ENCODE assay signal across 8 mouse cellular contexts in the genomic region with DNA sequence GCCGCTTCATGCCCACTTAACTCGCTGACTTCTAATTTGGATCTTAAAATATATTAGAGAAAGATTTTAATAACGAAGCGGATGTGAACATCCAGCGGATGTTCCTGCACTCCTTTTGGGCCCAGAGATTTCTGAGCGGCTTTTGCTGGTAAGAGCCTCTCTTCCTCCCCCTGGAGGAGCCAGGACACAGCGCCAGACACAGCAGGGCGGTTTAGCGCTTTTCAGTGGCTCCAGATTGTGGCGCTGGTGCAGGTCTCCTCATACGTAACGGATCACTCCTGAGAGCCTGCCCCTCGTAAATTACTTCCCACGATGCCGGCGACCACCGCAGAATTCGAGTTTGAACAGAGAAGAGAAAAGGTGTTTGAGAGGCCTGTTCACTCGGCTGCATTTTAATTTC. TPM values are rescaled to one million over a fixed set of nuclear protein-coding genes. Genes with fewer than 3 reads are reported as not detected.
A peak's percentile ranks its signal among the peaks of the same experiment; 100 is the strongest.
DNase-seq lines count a peak whose midpoint lies in the region; ATAC-seq and TF ChIP-seq lines count a peak whose summit lies in the region.

No protein-coding gene starts in this region.

- TF ChIP-seq POLR2A in lung, adult 2 months (IDR thresholded peaks at IDR 0.05; ENCODE audit: borderline replicate concordance, extremely low read depth, low read depth, low read length): no peak

- no peaks in the 10 kb centered on the region for H3K36me3 ChIP-seq in embryonic facial prominence, embryonic 15.5 days

- peak; percentile 42; the same call in 1 of the 2 replicates for TF ChIP-seq CTCF in lung, adult 2 months (IDR thresholded peaks at IDR 0.05; ENCODE audit: insufficient read depth, low read length)

- WGBS in embryonic facial prominence, embryonic 15.5 days: under 1% methylated on average over 19 of the region's 19 CpGs
- 3% methylated on average over 19 of the region's 19 CpGs for WGBS in lung, adult 2 months

- no peak for ATAC-seq in embryonic facial prominence, embryonic 15.5 days (ENCODE audit: insufficient number of reproducible peaks, low FRiP score, low TSS enrichment, low read depth)
- no peak; the same call in 1 of the 2 replicates for ATAC-seq in granulocyte monocyte progenitor cell, adult 5-6 weeks (replicated peaks; ENCODE audit: poor library complexity, severe bottlenecking)

- H3K27me3 ChIP-seq in embryonic facial prominence, embryonic 15.5 days: peaks cover 26% of the 10 kb centered on the region

- H3K4me2 ChIP-seq in embryonic facial prominence, embryonic 15.5 days (replicated peaks): peak overlapping the region; percentile 42

- peak overlapping the region; percentile 0; the same call in 1 of the 2 replicates for H3K9ac ChIP-seq in embryonic facial prominence, embryonic 15.5 days

- peaks cover 4% of the 10 kb centered on the region; the same call in 1 of the 2 replicates for H3K4me1 ChIP-seq in embryonic facial prominence, embryonic 15.5 days
- no peaks in the 10 kb centered on the region; the same call in 1 of the 2 replicates for H3K4me1 ChIP-seq in lung, adult 2 months (ENCODE audit: control insufficient read depth, insufficient read depth, low read length)

- H3K27ac ChIP-seq in embryonic facial prominence, embryonic 15.5 days (replicated peaks): no peak overlapping the region

- H3K9me3 ChIP-seq in embryonic facial prominence, embryonic 15.5 days (replicated peaks): no peaks in the 10 kb centered on the region

- peak overlapping the region; percentile 14 for H3K4me3 ChIP-seq in embryonic facial prominence, embryonic 15.5 days (replicated peaks)
- H3K4me3 ChIP-seq in lung, adult 2 months (replicated peaks; ENCODE audit: extremely low read depth, low read depth, low read length): peak overlapping the region; percentile 12

- DNase-seq in urinary bladder, postnatal 14 days (ENCODE audit: low spot score): peak; percentile 53
- no peak for DNase-seq in urinary bladder, postnatal 10 days (ENCODE audit: low spot score)
- DNase-seq in heart, postnatal 4 days: peak; percentile 68
- peak; percentile 53 to 70 for DNase-seq in layer of hippocampus, adult 18-20 months (ENCODE audit: low spot score in 2 of 2)
- peak; percentile 28 for DNase-seq in lung, adult 2 months
- DNase-seq in ovary, postnatal 36 days (ENCODE audit: low spot score): peak; percentile 58

RNA-seq across cellular contexts. Expression of gene Snx11, which starts 41.5 kb away (rescaled TPM):
- polyA plus RNA-seq in embryonic facial prominence, embryonic 15.5 days (2015; fragmentation: Nextera tagmentation; extraction: Ambion mirVana): 22.4 and 23.8 TPM in 2 replicates
- total RNA-seq in heart, postnatal 4 days (2021): 10 to 100 TPM; 15.5 to 18.2 TPM
- 10 to 100 TPM; 50.1 to 52.1 TPM for total RNA-seq in layer of hippocampus, adult 18-20 months (2021)
- polyA plus RNA-seq in lung, adult 2 months (2012; rRNA removed): 23.5 and 26.8 TPM in 2 replicates
- 20.6 and 29.3 TPM in 2 replicates for total RNA-seq in granulocyte monocyte progenitor cell, adult 5-6 weeks (2014; fragmentation: Nextera tagmentation)
- 13.5 and 17.7 TPM in 2 replicates for total RNA-seq in granulocyte monocyte progenitor cell, adult 5-6 weeks (2017)

RNA-seq across cellular contexts. Expression of gene Cbx1, which starts 53.0 kb away (rescaled TPM):
- polyA plus RNA-seq in embryonic facial prominence, embryonic 15.5 days (2015; fragmentation: Nextera tagmentation; extraction: Ambion mirVana): 93.4 and 102 TPM in 2 replicates
- 10 to 100 TPM; 69.6 to 72.0 TPM for total RNA-seq in heart, postnatal 4 days (2021)
- total RNA-seq in layer of hippocampus, adult 18-20 months (2021): 10 to 100 TPM; 48.5 to 48.9 TPM
- polyA plus RNA-seq in lung, adult 2 months (2012; rRNA removed): 15.3 and 19.0 TPM in 2 replicates
- total RNA-seq in granulocyte monocyte progenitor cell, adult 5-6 weeks (2014; fragmentation: Nextera tagmentation): 56.0 and 60.6 TPM in 2 replicates
- 78.9 and 79.8 TPM in 2 replicates for total RNA-seq in granulocyte monocyte progenitor cell, adult 5-6 weeks (2017)
